Mouse (Mus musculus) adrenal gland, postnatal 14 days (tissue): ENCODE data around the gene Slc22a23. TPM values are rescaled to one million over a fixed set of nuclear protein-coding genes. Genes with fewer than 3 reads are reported as not detected.
A peak's percentile ranks its signal among the peaks of the same experiment; 100 is the strongest.

Experiments
- DNase-seq: peaks from one replicate; pipeline ENCODE4 v3.0.0; 2021; ENCODE audit warnings: mixed read lengths
- total RNA-seq: library from RNA; stranded (reverse); gene quantifications from 2 replicates; pipeline ENCODE4 v1.2.3, GENCODE M21; 2021

Gene Slc22a23
- total RNA-seq, 1 experiment from 2014 or later, result 11.3 TPM

DNA sequence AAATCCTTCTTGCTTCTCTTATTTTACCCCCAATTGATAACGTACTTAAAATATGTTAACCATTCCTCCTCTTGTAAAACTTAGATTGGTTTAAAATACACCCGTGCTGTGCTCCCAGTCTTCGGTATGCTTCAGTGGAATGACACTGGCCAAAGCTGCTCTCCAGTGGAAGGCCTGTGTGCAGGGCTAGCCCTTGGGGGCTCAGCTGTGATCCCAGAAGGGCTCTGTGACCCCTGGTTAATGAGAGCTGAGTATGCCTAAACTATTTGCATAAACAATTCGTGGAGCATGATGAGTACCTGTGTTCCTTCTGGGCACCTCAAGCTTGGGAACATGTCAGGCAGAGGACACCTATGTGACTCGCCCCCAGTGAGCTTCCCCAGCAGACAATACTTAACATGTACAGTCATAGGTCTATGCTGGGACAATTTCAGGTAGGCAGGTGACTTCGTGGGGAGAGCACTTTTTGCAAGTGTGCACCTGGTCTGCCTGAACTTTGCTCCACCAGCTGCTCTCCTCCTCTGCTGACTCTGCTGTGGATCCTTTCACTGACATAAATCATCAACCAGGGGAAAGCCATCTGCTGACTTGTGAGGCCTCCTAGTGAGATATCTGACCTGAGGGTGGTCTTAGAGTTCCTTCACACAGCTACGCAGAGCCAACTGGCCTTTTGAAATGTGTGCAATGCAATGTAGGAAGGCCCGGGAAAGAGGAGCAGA, 77.9 kb downstream of the Slc22a23 start:
- no peak for DNase-seq

- DNase-seq, result no peak
Measured at GRCm38 (mm10) chr13:34266067-34266466, 78.9 kb downstream of the Slc22a23 start.

DNA sequence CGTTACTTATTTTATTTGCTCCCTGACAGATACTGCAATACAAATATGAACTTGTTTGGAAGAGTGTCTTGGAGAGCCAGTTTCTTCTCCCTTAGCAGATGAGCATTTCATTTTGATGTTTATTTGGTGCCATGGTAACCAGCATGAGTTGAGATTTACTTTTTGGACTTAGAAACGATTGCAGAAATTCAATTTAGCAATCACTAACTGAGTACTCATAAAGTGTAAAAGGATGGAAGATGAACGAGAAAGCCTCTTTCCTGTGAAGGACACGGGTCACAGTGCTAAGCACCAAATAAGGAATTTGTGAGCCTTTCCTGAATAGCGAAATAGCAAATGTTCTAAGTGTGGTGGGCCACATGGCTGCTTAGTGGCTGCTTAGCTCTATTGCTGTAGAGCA, 79.4 kb downstream of the Slc22a23 start:
- no peak for DNase-seq

GRCm38 (mm10) chr13:34265022-34265565, 79.9 kb downstream of the Slc22a23 start:
- DNase-seq, result no peak

DNA sequence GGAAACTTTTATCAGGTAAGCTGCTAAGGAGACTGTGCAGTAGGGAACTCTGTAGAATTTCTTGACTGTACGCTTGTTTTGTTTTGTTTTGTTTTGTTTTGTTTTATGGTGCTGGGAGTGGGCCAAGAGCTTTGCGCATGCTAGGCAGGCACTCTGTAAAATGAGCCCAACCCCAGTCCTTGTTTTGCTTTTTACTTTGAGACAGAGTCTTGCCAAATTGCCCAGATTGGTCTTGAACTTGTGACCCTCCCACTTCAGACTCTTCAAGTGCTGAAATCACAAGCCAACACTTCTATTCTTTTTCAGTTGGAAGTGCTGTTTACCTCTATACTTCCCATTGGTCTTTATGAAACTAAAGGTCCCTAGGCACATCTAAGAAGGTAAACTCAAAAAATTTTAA, 80.5 kb downstream of the Slc22a23 start:
- DNase-seq, result no peak

GRCm38 (mm10) chr13:34258765-34259164, 86.2 kb downstream of the Slc22a23 start:
- DNase-seq, result no peak

DNA sequence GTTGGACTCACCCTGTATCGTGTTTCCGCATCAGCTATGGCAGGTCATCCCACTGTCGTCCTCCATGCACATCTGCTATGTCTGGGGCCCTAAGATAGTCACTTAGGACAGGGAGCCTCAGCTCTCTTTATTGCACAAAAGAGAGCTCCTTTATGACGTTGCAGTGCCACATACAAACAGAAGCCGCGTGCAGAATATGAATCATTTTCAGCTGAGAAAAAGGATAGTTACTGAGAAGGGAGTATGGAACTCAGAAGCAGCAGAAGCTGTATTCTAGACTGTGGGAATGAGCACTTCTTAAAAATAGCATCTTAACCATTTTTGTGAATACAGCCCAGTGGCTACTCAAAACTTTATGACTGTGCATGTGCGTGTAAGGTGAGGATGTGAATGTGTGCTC, 87.8 kb downstream of the Slc22a23 start:
- DNase-seq, result no peak

DNA sequence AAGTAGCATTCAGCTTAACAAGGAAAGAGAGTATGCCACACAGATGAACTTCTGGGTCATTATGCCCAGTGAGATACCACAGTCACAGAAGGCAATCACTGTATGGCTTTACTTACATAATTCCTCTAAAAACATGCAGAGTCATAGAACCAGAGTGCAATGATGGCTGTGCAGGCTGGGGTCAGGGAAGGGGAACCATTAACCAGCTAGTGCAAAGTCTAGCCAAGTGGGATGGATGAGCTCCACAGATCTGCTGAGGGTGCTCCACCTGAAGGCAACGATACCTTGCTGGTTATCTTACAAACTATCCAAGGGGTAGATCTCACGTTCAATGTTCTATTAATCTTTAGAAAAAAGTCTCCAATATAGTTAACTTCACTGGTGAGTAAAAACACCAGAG, 88.3 kb downstream of the Slc22a23 start:
- no peak for DNase-seq

DNA sequence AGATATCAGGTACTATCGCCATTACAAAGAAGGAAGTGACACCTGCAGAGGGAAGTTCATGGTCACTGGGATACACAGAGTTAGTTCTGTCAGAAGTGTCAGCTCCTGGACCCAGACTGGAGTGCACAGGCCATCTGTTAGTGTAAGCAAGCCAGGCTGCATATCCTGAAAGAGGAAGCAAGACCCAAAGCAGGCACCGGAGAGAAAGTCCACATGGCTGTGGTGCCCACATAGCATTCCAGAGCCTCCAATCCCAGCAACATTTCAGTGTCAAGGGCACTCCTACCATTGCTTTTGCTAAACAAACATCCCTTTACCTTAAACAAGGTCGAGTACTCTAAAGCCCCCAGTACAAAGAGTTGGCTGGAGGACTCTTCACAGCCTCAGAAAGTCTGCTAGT, 89.7 kb downstream of the Slc22a23 start:
- no peak for DNase-seq

DNA sequence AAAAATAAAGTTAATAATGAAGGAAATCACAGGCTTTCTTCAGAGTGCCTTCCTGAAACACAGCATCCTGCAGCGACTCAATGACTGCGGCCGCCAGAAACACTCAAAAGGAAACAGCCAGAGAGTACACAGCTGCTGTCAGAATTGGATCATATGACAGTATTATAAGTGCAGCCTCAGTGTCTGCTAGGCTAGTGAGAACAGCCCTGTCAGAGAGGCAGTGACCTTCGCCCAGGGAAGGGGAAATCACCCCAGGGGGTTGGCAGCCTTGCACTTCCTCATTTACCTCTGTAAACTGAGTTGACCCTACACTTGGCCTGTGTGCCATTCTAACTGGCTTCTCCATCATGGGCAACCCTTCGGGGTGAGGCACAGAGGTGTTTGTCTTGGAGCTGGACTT, 90.3 kb downstream of the Slc22a23 start:
- DNase-seq, result peak; percentile 27

DNA sequence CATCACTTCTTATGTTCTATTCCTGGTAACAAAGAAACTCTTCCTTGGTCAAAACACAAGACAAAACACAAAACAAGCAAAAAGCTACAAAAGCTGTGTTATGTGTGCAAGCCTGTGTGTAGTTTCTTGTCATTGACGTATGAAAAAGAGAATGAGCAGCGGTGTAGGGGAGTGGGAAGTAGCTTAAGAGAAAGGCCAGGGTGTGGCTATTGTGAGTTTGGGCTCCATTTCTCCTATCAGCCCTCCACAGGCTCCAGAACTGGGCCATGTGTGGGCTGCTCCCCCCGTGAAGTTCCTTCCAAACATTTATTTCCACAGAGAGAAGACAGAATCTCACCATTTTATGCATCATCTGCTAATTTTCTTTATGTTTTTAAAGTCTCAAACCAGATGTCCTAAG, 91.2 kb downstream of the Slc22a23 start:
- DNase-seq, result no peak

GRCm38 (mm10) chr13:34248941-34249920, 95.8 kb downstream of the Slc22a23 start:
- DNase-seq, result peak; percentile 63

DNA sequence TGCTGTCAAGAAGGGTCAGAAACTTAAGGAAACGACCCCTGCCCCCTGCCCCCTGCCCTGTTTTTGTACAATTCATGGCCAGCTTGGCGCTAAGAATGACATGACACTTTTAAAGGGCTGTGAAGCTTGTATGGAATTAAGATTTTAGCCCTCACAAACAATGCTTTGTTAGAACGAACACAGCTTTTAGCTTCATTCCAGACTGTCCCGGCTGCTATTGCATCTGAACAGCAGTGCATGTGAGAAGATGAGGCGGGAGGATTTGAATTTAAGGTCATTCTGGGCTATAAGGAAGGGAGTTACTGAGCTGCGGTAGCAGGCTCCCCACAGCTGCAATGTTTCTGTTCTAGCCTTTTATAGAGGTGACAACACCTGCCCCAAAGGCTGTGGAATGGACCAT, 96.9 kb downstream of the Slc22a23 start:
- no peak for DNase-seq

DNA sequence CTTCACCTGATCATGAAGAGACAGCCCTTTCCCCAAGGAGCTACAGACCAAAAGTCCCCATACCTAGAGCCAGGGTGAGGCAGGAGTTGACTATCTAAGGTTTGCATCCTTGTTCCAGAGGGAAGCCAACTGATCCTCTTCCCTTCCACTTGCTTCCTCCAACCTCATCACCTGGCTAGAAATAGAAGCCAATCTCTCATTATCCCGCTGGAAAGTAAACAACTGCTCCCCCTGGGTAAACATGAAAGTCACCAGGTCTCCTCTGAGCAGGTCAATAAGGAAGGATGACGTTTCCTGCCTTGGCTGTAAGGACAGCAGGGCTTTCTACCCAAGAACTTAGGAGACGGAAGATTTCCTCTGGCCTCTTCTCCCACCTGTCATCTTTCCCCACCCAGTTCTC, 98.2 kb downstream of the Slc22a23 start:
- no peak for DNase-seq

DNA sequence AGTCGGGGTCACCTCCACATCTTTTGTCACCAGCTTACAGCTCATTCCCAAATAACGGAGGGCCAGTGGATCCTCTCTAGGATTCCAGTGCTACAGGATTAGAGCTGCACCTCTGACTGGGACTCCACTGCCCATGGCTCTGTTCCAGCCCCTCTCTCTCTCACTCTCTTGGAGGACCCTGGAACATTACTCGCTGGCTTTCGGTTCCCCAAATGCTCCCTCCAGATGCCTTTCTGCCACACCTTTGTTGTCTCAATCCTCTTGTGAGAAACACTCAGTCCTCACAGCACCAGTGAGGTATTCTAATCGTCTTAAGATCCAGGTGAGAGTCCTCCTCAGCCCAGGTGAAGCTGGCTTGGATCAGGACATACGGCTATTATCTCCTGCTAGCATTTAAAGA, 99.8 kb downstream of the Slc22a23 start:
- DNase-seq, result no peak

GRCm38 (mm10) chr13:34244186-34244585, 100.8 kb downstream of the Slc22a23 start:
- no peak for DNase-seq

- DNase-seq, result no peak
Measured at GRCm38 (mm10) chr13:34242211-34242610, 102.8 kb downstream of the Slc22a23 start.

GRCm38 (mm10) chr13:34240087-34240428, 104.9 kb downstream of the Slc22a23 start:
- no peak for DNase-seq

DNA sequence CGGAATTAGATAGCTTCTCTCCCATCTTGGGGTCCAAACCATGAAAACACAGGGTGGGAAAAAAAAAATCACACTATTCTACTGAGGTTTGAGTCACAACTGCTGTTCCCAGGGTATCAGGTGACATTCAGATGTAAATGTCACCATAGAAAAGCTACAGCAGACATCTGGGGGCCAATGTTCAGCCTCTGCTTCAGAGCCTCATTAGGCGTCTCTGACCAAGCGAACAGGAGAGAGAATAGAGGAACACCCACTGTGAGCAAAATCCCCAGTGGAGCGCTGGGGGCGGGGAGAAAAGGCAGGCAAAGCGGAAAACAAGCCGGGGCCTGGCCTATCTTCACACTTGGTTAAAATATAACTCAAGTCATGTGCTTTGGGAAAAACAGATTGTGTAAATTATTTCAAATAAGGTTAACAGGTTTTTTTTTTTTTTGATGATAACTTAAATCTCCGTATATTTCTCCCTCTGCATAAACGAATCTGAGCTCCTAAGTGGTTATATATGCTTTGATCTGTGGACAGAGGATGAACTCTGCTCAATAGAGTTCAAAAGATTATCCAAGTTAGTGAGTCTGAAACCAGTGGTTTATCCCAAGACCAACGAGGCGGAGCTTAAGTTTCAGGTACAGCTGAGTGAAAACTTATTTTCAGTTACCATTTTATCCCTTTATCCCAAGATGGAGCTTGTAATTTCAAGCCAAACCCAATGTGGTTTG, 105.5 kb downstream of the Slc22a23 start:
- DNase-seq, result no peak

GRCm38 (mm10) chr13:34238646-34239290, 106.2 kb downstream of the Slc22a23 start:
- no peak for DNase-seq

GRCm38 (mm10) chr13:34235056-34235455, 109.9 kb downstream of the Slc22a23 start:
- no peak for DNase-seq

DNA sequence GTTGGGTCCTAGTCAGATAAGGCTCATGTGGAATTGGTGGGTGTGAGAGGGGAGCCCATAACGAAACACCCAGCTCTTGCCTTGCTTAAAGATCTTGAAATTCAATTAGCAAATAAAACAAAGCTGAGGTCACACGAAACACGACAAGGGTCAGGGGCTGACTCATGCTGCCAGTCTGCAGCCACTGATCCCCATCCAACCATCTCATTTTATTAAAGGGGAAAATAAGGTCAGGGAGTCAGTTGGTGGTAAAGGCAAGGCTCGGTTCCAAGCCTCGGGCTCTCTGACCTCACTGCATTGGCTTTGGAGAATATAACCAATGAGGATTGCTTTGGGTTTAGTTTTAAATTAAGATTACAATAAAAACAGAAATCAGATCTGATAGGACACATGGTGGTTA, 110.5 kb downstream of the Slc22a23 start:
- DNase-seq, result no peak
